Mouse (Mus musculus): ENCODE measurements at regions not wholly inside any gene's neighbourhood (a gene's known extent, or its start where the extent isn't known, plus 50 kb on each side); places are given as distances from the start of the nearest gene placed in this dataset.
A peak's percentile ranks its signal among the peaks of the same experiment; 100 is the strongest.

GRCm38 (mm10) chr16:54440932-54441331 is 856.9 kb downstream of the Zpld1 start:
- no peak for DNase-seq (ENCODE audit: low spot score in 2 of 2)

- DNase-seq (ENCODE audit: low spot score in 2 of 2) = no peak
These were observed 891.1 kb downstream of the Zpld1 start for GRCm38 (mm10) chr16:54406638-54407037.

- DNase-seq (ENCODE audit: low spot score in 2 of 2) = peak in 1 of 2 experiments; percentile 40
These were observed 913.8 kb downstream of the Zpld1 start for GRCm38 (mm10) chr16:54384019-54384418.

GRCm38 (mm10) chr16:54374990-54375389 is 922.8 kb downstream of the Zpld1 start:
- no peak for DNase-seq (ENCODE audit: low spot score in 2 of 2)

- no peak for DNase-seq (ENCODE audit: low spot score in 2 of 2)
These were observed 943.4 kb downstream of the Zpld1 start for GRCm38 (mm10) chr16:54354423-54354822.

GRCm38 (mm10) chr16:54348814-54349213 is 949.0 kb downstream of the Zpld1 start:
- no peak for DNase-seq (ENCODE audit: low spot score in 2 of 2)

- no peak for DNase-seq (ENCODE audit: low spot score in 2 of 2)
These were observed 951.5 kb downstream of the Zpld1 start for GRCm38 (mm10) chr16:54346086-54346789.
